Comparison of ENCODE assay signal across 8 mouse cellular contexts in the genomic region with DNA sequence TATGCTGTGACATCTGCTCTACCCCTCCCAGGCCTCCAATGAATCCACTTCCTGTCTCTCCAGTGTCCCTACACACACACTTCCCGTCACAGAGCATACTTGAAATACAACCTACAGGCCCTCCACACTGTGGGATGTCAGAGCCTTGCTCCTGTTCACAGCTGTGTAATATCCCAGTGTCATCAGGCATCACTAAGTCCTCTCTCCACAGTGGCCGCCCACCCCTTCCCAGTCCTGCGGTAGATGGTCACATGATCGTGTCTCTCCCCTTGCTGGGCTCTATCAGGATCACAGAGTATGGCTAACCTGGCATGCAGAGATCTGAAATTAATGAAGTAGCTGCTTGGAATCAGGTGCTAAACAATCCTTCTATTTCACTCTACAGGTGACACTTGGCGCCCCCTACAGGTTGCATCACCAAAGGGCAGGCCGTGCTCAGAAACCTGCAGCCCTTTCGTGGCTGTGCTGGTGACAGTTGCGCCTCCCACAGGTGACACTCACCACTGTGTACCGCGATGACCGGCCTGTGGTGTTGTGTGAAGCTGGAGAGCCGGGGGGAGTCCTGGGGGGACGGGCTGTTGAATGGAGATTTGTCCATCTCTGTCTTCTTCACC. TPM values are rescaled to one million over a fixed set of nuclear protein-coding genes. Genes with fewer than 3 reads are reported as not detected.
A peak's percentile ranks its signal among the peaks of the same experiment; 100 is the strongest.
DNase-seq lines count a peak whose midpoint lies in the region; ATAC-seq and TF ChIP-seq lines count a peak whose summit lies in the region.

No protein-coding gene starts in this region.

- peaks cover 29% of the 10 kb centered on the region for H3K4me1 ChIP-seq in embryonic facial prominence, embryonic 11.5 days (ENCODE audit: control insufficient read depth, insufficient read depth, low read length)
- H3K4me1 ChIP-seq in limb, embryonic 12.5 days (replicated peaks), result peaks cover 91% of the 10 kb centered on the region
- H3K4me1 ChIP-seq in stomach, embryonic 15.5 days, result peaks cover 66% of the 10 kb centered on the region

- peak; percentile 88 for TF ChIP-seq CTCF in gastrocnemius, adult 2 months (IDR thresholded peaks at IDR 0.05)

- H3K27me3 ChIP-seq in embryonic facial prominence, embryonic 11.5 days (ENCODE audit: control insufficient read depth, insufficient read depth, low read length), result peaks cover 2% of the 10 kb centered on the region; the same call in 1 of the 2 replicates
- peaks cover 50% of the 10 kb centered on the region for H3K27me3 ChIP-seq in limb, embryonic 12.5 days
- H3K27me3 ChIP-seq in stomach, embryonic 15.5 days (replicated peaks), result 0 out of 2 replicates have a peak, but pooled peaks cover 4% of the 10 kb centered on the region

- H3K36me3 ChIP-seq in embryonic facial prominence, embryonic 11.5 days (replicated peaks; ENCODE audit: control insufficient read depth, insufficient read depth, low read depth, low read length), result no peaks in the 10 kb centered on the region
- peaks cover 40% of the 10 kb centered on the region for H3K36me3 ChIP-seq in limb, embryonic 12.5 days
- H3K36me3 ChIP-seq in stomach, embryonic 15.5 days, result peaks cover 21% of the 10 kb centered on the region; the same call in 1 of the 2 replicates

- intact Hi-C loops in gastrocnemius, adult 2 months (cut with DNase I), result no loop called here

- no peak overlapping the region; the same call in 1 of the 2 replicates for H3K4me2 ChIP-seq in embryonic facial prominence, embryonic 11.5 days (ENCODE audit: low read depth, low read length)
- no peak overlapping the region for H3K4me2 ChIP-seq in limb, embryonic 12.5 days
- no peak overlapping the region for H3K4me2 ChIP-seq in stomach, embryonic 15.5 days

- DNase-seq in gastrocnemius, adult 2 months, result peak; percentile 78
- DNase-seq in gastrocnemius, postnatal 25 days, result no peak
- DNase-seq in urinary bladder, postnatal 14 days (ENCODE audit: low spot score), result peak; percentile 59
- no peak for DNase-seq in urinary bladder, postnatal 4 days (ENCODE audit: low spot score in 2 of 2)
- peak; percentile 64 for DNase-seq in embryonic facial prominence, embryonic 11.5 days (ENCODE audit: low spot score)
- DNase-seq in layer of hippocampus, adult 9-10 months (ENCODE audit: low spot score), result no peak

- no peak overlapping the region; the same call in none of the 2 replicates for H3K4me3 ChIP-seq in gastrocnemius, adult 2 months
- H3K4me3 ChIP-seq in embryonic facial prominence, embryonic 11.5 days (ENCODE audit: low read depth, low read length), result no peak overlapping the region
- H3K4me3 ChIP-seq in limb, embryonic 12.5 days (replicated peaks), result no peak overlapping the region
- H3K4me3 ChIP-seq in stomach, embryonic 15.5 days (replicated peaks), result no peak overlapping the region

- no peaks in the 10 kb centered on the region for H3K9me3 ChIP-seq in embryonic facial prominence, embryonic 11.5 days (replicated peaks; ENCODE audit: control insufficient read depth, low read length)
- no peaks in the 10 kb centered on the region for H3K9me3 ChIP-seq in limb, embryonic 12.5 days
- H3K9me3 ChIP-seq in stomach, embryonic 15.5 days, result no peaks in the 10 kb centered on the region

- 44% methylated on average over 13 of the region's 13 CpGs for WGBS in embryonic facial prominence, embryonic 11.5 days
- WGBS in limb, embryonic 12.5 days, result 44% methylated on average over 13 of the region's 13 CpGs
- 49% methylated on average over 13 of the region's 13 CpGs for WGBS in stomach, embryonic 15.5 days

- H3K9ac ChIP-seq in embryonic facial prominence, embryonic 11.5 days (replicated peaks; ENCODE audit: low read length), result no peak overlapping the region
- no peak overlapping the region for H3K9ac ChIP-seq in limb, embryonic 12.5 days (replicated peaks)
- H3K9ac ChIP-seq in stomach, embryonic 15.5 days, result no peak overlapping the region

- ATAC-seq in embryonic facial prominence, embryonic 11.5 days (replicated peaks; ENCODE audit: insufficient number of reproducible peaks, low FRiP score, low TSS enrichment, low read depth), result no peak
- ATAC-seq in limb, embryonic 12.5 days (ENCODE audit: insufficient number of reproducible peaks, insufficient read depth, low FRiP score, low TSS enrichment, low read depth), result no peak
- ATAC-seq in stomach, embryonic 15.5 days (ENCODE audit: insufficient read depth, low FRiP score, low read depth), result no peak

- H3K27ac ChIP-seq in gastrocnemius, adult 2 months, result peak overlapping the region; percentile 97
- no peak overlapping the region for H3K27ac ChIP-seq in embryonic facial prominence, embryonic 11.5 days (replicated peaks; ENCODE audit: low read depth, low read length)
- H3K27ac ChIP-seq in limb, embryonic 12.5 days, result 0 out of 2 replicates have a peak overlapping the region, but pooled peaks have one; percentile 17
- peak overlapping the region; percentile 4; the same call in 1 of the 2 replicates for H3K27ac ChIP-seq in stomach, embryonic 15.5 days

RNA-seq across cellular contexts. Expression of gene Smim24, which starts 12.8 kb away (rescaled TPM):
- total RNA-seq in gastrocnemius, adult 2 months (2021), result not detected
- total RNA-seq in gastrocnemius, postnatal 25 days (2021), result under 1 TPM in 1 of 2 experiments, not detected in 1; 0.67 TPM
- polyA plus RNA-seq in embryonic facial prominence, embryonic 11.5 days (2014; fragmentation: Nextera tagmentation; extraction: Ambion mirVana), result 3.4 and 4.1 TPM in 2 replicates
- polyA plus RNA-seq in limb, embryonic 12.5 days (2016; fragmentation: Nextera tagmentation; extraction: Ambion mirVana), result 2.9 and 3.0 TPM in 2 replicates
- polyA plus RNA-seq in stomach, embryonic 15.5 days (2015; fragmentation: Nextera tagmentation; extraction: Ambion mirVana), result 59.5 and 77.5 TPM in 2 replicates

RNA-seq across cellular contexts. Expression of gene Gm48552, which starts 16.9 kb away (rescaled TPM):
- total RNA-seq in gastrocnemius, adult 2 months (2021), result 1 to 10 TPM in 1 of 2 experiments, under 1 TPM in 1; 0.84 to 1.0 TPM
- total RNA-seq in gastrocnemius, postnatal 25 days (2021), result under 1 TPM in 1 of 2 experiments, not detected in 1; 0.59 TPM
- polyA plus RNA-seq in embryonic facial prominence, embryonic 11.5 days (2014; fragmentation: Nextera tagmentation; extraction: Ambion mirVana), result 0.63 TPM in 1 of 2 replicates, not detected in the other
- polyA plus RNA-seq in limb, embryonic 12.5 days (2016; fragmentation: Nextera tagmentation; extraction: Ambion mirVana), result 1.1 and 3.1 TPM in 2 replicates
- polyA plus RNA-seq in stomach, embryonic 15.5 days (2015; fragmentation: Nextera tagmentation; extraction: Ambion mirVana), result 0.41 and 1.4 TPM in 2 replicates

RNA-seq across cellular contexts. Expression of gene Gm48551, which starts 21.4 kb away (rescaled TPM):
- total RNA-seq in gastrocnemius, adult 2 months (2021), result 1 to 10 TPM in 1 of 2 experiments, under 1 TPM in 1; 0.87 to 2.8 TPM
- total RNA-seq in gastrocnemius, postnatal 25 days (2021), result 1 to 10 TPM in 1 of 2 experiments, under 1 TPM in 1; 0.78 to 1.0 TPM
- 2.5 and 4.1 TPM in 2 replicates for polyA plus RNA-seq in embryonic facial prominence, embryonic 11.5 days (2014; fragmentation: Nextera tagmentation; extraction: Ambion mirVana)
- polyA plus RNA-seq in limb, embryonic 12.5 days (2016; fragmentation: Nextera tagmentation; extraction: Ambion mirVana), result 3.3 and 3.8 TPM in 2 replicates
- 2.9 and 3.3 TPM in 2 replicates for polyA plus RNA-seq in stomach, embryonic 15.5 days (2015; fragmentation: Nextera tagmentation; extraction: Ambion mirVana)

RNA-seq across cellular contexts. Expression of gene Dohh, which starts 21.5 kb away (rescaled TPM):
- 10 to 100 TPM; 38.1 to 39.8 TPM for total RNA-seq in gastrocnemius, adult 2 months (2021)
- 10 to 100 TPM; 41.1 to 41.2 TPM for total RNA-seq in gastrocnemius, postnatal 25 days (2021)
- 45.0 and 52.5 TPM in 2 replicates for polyA plus RNA-seq in embryonic facial prominence, embryonic 11.5 days (2014; fragmentation: Nextera tagmentation; extraction: Ambion mirVana)
- polyA plus RNA-seq in limb, embryonic 12.5 days (2016; fragmentation: Nextera tagmentation; extraction: Ambion mirVana), result 71.9 and 74.6 TPM in 2 replicates
- 78.9 and 80.4 TPM in 2 replicates for polyA plus RNA-seq in stomach, embryonic 15.5 days (2015; fragmentation: Nextera tagmentation; extraction: Ambion mirVana)

RNA-seq across cellular contexts. Expression of gene Fzr1, which starts 27.4 kb away (rescaled TPM):
- total RNA-seq in gastrocnemius, adult 2 months (2021), result 10 to 100 TPM; 14.0 to 18.8 TPM
- 10 to 100 TPM; 13.5 to 14.0 TPM for total RNA-seq in gastrocnemius, postnatal 25 days (2021)
- polyA plus RNA-seq in embryonic facial prominence, embryonic 11.5 days (2014; fragmentation: Nextera tagmentation; extraction: Ambion mirVana), result 92.1 and 95.0 TPM in 2 replicates
- polyA plus RNA-seq in limb, embryonic 12.5 days (2016; fragmentation: Nextera tagmentation; extraction: Ambion mirVana), result 136 and 137 TPM in 2 replicates
- polyA plus RNA-seq in stomach, embryonic 15.5 days (2015; fragmentation: Nextera tagmentation; extraction: Ambion mirVana), result 88.5 and 90.5 TPM in 2 replicates

Comparison
In these comparisons a context has a peak if more than half of its experiments do, and no peak if none do; other contexts are left out.
1. DNase-seq: peak in gastrocnemius, adult 2 months (single experiment), urinary bladder, postnatal 14 days (single experiment) and embryonic facial prominence, embryonic 11.5 days (single experiment); none in gastrocnemius, postnatal 25 days (single experiment), urinary bladder, postnatal 4 days (0 of 2) and layer of hippocampus, adult 9-10 months (single experiment).
2. RNA of gene Smim24, which starts 12.8 kb away (polyA plus RNA-seq): 59.5 to 77.5 TPM in stomach, embryonic 15.5 days; 3.4 to 4.1 TPM in embryonic facial prominence, embryonic 11.5 days and 2.9 to 3.0 TPM in limb, embryonic 12.5 days; every median in the first group is over 10 times any median in the second.